Mouse (Mus musculus): Measurements from ENCODE around the gene Ccdc28b.

Gene Ccdc28b

DNA sequence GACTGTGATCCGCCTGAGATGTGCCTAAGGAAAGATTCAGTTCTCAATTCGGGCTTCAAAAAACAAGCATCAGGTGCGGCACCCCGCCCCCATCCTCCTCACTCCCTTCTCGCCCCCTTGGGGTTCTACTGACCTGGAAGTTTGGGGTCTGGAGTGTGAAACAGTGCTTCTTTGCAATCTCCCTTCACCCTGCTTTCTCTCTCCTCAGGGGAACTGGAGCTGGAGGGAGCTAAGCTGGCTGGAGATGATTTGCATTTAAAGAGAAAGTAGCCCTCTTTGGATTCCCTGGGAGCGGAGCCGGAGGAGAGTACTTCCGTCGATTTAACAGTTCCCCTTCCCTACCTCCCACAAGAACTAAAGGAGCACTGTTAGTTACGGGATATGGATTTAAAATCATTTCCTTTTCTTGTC lies at the start of gene Ccdc28b:
Gene Ccdc28b (minus strand): TSS at position 267 of the 411 bp plus-strand sequence.
- no peak for DNase-seq (ENCODE audit: low read depth)

DNA sequence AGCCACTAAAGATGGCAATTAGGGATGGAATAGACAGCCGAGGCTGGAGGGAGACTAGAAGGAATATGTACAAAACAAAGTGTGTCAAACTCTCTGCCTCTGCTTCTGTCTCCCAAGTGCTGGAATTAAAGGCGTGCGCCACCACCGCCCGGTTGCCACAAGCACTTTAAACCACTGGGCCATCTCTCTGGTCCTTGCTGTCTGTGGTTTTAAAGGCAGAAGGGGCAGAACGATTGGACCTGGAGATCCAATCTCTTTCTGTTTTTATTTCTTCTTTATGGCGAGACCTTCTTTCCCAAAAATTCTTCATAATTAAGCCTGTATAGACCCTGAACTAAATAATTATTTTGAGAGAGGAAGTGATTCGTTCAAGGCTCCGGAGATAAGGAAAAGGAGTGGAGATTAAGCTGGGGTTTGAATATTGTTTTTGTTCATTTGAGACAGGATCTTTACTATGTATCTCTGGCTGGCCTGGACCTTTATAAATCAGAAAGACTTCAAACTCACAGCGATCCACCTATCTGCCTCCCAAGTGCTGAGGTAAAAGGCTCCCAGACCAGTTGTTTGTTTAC lies 49.2 kb upstream of the Ccdc28b start:
- DNase-seq (ENCODE audit: low read depth) = peak; percentile 20

DNA sequence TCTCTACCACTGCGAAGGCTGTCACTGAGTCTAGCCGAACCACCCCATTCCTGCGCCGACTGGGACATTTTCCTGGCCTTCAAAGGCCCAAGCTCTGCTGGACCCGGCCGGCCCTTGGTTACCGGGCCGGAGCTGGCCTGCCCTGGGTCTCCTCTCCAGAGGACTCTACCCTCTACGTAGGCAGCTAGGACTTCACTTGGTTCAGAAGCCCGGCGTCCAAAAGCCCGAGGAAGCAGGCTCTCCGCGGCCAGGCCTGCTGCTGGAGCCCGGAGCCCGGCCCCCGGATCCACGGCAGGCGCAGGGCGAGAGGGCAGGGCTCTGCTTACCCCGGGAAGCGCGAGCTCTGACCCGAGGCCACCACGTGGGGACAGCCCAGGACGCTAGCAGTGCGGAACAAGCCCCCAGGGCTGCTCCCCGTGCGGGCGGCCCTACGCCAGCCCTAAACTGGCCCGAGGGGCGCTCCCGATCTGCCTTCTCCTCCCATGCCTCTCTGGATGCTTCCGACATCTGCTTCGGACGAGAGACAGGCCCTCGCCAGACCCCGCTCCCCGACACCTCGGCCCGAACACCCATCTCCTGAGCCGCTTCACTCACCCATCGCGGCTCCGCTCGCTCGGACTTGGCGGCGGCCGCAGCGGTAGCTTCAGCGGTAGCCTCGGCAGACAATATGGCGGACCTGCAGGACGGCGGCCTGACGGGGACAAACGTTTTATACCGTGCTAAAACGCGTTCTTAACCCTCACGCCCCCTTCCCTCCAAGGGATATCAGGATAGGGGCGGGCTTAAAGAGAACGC lies 48.5 kb upstream of the Ccdc28b start, which contains the start of gene Kpna6:
Gene Kpna6 (minus strand): TSS at position 685 of the 795 bp plus-strand sequence.
- peak; percentile 85 for DNase-seq (ENCODE audit: low read depth)

DNA sequence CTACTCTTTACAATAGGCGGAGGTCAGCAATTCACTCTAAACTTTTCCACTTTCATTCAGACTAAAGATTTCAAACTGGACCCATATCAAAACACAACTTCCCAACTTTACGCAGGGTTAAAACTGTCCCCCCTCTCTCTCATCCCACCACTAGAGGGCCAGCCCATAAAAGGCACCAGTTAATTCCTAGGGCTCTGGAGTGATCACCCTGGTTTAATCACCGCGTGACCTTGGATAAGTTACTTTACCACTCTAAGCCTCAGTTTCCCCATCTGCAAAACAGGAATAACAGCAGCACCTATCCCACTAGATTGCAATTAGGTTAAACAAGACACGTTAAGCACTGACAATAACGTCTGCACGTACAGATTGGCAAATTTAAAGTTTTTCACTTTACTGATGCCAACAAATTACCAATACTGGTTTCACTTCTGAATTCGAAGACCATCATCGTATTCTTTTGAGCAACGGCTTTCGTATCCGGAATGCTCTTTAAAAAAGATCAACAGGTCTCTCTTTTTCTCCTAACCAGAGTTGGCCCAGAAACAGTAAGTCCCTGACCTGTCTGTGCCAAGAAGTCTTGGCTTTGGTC lies 47.8 kb upstream of the Ccdc28b start:
- peak; percentile 71 for DNase-seq (ENCODE audit: low read depth)

DNA sequence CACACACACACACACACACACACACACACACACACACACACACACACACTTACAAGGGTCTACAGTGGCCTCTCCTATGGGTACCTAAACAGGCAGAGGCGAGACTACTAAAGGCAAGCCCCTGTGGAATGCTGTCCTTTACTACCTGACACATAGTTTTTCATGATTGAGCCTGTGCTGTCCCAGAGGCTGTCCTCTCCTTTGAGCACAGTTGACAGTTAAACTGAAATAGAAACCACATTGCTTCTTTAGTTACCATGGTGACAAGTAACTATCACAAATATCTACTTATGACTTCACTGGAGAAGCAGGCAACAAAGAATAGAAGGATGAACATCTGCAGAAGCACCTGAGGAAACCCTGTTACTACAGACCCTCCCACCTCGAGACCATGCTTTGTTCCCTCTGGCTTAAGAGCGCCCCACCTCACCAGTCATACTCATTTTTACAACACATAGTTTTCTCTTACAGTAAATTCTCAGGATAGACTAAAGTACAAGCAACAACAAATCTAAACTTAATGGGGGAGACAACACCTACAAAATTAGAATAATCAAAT lies 38.6 kb upstream of the Ccdc28b start:
- DNase-seq (ENCODE audit: low read depth) = no peak

DNA sequence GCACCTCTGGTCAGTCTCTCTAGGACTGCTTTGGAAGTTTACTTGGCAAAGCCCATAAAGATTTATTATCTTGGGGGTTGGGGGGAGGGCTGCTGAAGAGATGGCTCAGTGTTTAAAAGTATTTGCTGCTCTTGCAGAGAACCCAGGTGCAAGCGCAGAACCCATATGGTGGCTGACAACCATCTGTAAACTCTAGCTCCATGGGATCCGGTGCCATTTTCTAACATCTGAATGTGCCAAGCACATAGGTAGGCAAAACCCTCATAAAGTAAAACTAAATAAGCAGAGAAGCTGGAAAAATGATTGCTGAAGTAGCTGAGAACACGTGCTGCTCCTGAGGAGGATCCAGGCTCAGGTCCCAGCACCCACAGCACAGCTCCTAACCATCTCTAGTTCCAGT lies 37.8 kb upstream of the Ccdc28b start:
- DNase-seq (ENCODE audit: low read depth) = no peak

DNA sequence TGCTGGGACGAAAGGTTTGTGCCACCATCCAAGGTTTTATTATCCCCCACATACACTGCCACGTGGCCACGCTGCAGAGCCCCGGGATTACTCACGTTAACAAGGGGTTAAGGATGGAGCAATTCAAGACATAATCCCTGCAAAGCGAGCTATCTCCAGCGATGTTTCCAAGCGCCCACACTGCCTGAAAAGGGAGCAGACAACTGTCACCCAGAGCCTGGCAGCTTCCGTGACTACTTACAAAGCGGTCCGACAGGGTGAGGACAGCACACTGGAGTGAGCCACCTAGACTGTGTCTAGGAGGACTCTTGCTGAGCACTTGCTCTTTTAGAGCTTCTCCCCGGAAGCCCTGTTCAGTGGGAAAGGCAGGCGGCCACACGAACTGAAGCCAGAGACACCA lies 31.0 kb upstream of the Ccdc28b start:
- no peak for DNase-seq (ENCODE audit: low read depth)

DNA sequence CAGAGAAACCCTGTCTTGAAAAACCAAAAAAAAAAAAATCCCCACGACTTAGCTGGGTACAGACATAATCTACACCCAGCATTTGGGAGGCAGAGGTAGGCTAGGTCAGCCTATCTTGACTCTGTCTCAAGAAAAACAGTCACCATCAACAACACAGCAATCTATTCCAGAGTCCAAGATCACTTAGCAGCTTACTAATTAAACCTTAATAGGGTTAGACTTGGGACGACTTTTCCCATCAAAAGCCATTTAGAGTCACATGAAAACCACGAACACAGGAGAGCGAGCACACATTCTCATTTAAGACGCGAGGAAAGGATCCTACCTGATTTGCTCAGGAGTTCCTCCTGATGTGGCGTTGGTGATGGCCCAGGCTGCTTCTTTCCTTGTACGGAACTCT lies 26.6 kb upstream of the Ccdc28b start:
- DNase-seq (ENCODE audit: low read depth) = no peak

DNA sequence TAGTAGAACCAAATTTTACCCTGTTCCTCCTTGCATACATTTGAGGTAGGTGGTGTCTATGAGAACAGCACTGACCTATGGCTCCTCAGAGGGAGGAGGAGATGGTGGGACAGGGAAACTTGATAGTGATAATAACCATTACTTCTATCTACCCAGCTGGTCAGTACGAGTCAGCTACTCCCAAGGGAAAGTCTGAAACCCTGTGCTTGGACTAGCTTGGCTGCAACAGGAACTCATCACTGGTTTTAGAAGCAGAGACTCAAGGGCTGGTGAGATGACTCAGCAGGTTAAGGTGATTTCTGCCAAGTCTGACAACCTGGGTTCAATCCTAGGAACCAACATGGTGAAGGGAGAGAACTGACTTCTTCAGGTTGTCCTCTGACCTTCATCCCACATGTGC lies 24.9 kb upstream of the Ccdc28b start:
- DNase-seq (ENCODE audit: low read depth) = no peak

DNA sequence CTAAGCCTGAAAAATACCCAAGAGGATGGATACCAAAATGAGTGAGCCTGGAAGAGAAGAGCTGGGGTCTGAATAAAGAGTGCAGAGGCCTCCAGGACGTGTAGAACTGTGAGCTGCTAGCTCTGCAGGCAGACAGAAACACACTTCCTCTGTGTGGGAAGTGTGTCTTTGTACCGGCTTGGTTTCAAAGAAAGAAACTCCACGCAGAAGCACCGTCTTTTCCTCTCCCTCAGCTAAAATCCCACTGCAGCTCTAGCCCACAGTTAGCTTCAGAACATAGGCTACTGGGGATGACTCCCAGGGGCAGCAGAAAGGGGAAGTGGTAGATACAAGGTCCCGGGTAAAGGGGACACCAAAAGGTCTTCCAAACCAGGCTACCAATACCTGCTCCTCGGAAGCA lies 21.5 kb upstream of the Ccdc28b start:
- peak; percentile 28 for DNase-seq (ENCODE audit: low read depth)

DNA sequence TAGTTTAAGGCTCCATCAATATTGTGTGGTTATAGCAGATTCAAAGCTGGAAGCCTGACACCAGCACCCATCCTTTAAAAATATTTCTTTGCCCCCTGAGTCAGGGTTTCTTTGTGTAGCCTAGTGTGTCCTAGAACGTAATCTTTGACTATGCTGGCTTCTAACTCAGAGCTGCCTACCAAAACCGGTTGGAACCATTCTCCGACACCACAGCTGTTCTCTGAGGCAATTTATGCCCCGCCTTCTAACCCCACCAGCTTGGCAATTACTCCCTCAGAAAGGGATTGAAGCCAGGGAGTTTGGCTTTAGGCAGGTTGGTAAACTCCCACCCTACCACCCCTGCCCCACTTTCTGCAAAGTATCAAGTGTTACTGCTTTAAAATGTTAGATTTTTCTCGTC lies 18.0 kb upstream of the Ccdc28b start:
- no peak for DNase-seq (ENCODE audit: low read depth)

DNA sequence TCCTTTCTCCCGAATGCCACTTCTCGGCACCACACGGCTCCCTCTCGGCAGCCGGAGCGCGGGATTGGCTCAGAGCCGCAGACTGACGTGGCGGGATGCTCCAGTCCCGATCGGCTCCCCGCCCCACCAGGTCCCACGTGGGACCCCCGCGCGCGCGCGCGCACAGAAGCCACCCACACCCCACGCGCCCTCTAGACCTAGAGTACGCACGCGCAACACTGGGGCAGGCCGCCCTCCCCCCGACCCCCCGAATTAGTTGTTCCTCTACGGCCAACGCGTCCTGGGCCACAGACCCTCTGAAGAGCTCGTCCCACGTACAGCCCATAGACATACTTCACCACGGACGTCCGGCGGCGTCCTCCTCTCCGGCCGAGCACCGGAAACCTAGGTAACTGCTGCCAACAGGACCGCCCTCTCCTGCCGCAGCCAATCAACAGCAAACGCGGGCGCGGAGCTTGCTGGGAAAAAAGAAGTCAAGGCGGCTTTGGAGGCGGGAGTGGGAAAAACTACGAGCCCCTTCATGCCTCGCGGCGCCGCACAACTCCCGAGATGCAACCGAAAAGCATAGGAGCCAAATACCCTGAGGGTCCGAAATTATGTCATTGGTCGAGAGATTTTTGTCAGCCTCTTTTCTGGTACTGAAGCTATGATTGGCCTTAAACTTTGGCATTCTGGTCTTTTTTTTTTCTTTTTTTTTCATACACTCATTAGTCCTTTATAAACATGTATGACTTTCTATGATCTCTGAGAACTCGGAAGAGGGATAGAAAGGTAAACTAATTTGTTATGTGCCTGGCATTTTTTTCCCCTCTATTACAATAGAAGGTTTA lies 17.1 kb upstream of the Ccdc28b start, which contains the start of gene Txlna:
Gene Txlna (minus strand): TSS at position 428 of the 830 bp plus-strand sequence.
- DNase-seq (ENCODE audit: low read depth) = peak; percentile 95

DNA sequence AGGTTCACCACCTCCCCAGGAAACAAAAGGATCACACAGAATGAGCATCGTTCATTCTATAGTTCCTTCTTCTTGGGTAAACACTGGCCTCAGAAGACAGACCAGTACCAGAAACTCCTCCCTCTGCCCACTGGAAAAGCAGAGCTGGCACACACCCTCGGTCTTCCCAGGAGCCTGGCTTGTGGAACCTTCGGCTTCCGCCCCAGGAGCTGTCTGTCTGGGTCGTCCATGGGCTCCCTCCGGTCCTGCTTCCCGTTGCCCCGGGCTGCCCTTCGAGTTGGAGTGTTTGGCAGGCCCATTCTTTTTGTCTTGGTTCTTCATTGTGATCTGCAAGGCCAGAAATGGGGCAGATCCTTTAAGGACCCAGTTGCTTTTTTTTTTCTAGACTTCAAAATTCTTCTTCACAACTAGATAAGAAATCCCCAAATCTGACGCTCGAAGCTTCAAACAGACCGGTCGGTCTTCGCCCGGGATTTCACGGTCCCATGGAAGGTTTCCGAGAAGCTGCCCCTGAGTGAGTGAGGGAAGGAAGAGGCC lies 16.4 kb upstream of the Ccdc28b start:
- DNase-seq (ENCODE audit: low read depth) = no peak

DNA sequence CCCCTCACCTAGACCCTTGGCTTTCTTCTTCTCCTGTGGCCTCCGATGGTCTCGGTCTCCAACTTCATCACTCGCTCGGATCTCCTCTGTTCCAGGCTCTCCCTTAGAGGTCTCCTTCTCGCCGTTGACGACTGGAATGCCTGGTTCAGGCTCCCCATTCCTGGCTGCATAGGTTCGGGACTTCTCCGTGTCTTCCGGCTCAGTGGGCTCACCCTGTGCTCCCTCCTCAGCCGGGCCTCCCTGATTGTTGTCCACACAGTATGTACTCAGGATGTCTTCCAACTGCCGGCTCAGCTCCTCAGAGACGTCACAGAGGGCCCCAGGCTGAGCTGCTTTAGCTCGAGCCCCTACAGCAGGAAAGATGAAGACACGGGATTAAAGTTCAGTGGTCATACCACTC lies 15.5 kb upstream of the Ccdc28b start:
- no peak for DNase-seq (ENCODE audit: low read depth)

DNA sequence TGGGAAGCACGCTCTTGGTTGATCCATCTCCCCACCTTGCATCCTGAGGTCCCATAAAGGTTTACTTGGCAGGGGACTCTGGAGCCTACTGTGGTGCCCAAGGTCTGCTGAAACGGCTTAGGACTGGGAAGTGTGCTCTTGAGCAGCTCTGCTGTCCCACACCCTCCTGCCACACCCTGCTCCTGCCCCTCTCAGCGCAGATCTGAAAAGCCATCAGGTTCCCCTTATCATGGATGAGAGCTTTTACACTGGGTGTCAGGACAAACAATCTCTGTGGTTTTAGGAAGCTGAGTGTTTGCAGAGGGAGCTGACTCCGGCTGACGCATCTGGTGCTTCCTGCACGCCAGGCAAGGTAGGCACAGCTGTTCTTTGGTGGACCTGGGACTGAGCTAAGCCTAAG lies 10.1 kb upstream of the Ccdc28b start:
- DNase-seq (ENCODE audit: low read depth) = no peak

DNA sequence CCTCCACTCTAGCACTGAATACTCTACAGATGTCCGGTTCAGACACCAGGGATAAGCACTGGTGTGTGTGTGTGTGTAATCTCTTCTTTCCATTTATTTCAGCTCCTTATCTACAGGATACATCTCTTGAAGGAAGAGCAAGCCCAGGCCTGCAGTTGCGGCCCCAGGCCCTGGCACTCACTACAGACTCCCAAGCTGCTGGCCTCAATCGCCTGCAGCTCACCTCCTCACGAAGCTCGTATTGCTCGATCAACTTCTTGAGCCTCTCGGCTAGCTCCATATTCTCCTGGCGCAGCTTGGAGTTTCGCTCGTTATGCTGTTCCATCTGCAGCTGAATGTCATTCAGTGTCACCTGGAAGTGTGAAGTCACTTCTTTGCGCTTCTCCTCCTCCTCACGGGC lies 8.1 kb upstream of the Ccdc28b start:
- DNase-seq (ENCODE audit: low read depth) = no peak

DNA sequence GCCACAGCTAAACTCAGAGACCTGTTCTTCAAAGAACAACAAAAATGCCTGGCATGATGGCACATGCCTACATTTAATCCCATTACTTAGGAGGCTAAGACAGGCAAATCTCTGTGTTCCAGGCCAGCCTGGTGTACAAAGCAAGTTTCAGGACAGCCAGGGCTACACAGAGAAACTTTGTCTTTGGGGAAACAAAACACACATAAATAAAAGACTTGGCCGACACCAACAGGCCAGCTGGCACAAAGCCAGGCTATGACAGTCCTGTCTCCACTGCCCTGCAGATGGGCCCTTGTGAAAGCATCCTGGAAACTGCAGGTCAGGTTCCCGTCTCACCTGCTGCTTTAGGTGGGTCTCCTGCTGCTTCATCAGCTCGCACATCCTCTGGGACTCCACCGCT lies 7.2 kb upstream of the Ccdc28b start:
- no peak for DNase-seq (ENCODE audit: low read depth)

DNA sequence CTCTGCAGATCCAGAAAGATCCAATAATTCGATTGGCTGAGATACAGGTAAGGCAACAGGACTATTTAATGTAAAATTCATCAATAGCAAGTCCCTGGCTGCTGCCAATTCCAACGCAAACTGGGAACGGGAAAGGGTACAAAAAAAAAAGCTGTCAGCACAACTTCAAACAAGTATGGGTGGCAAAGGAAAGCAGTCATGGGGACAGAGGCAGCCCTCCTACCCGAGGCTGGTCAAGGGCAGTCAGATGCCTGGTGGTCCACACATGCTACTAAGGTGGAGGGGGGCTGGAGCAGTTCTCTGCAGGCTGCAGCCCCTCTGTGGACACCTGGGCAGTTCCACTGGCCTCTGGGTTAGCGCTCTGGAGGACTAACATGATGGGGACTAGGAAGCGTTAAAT lies 2.3 kb upstream of the Ccdc28b start:
- no peak for DNase-seq (ENCODE audit: low read depth)

DNA sequence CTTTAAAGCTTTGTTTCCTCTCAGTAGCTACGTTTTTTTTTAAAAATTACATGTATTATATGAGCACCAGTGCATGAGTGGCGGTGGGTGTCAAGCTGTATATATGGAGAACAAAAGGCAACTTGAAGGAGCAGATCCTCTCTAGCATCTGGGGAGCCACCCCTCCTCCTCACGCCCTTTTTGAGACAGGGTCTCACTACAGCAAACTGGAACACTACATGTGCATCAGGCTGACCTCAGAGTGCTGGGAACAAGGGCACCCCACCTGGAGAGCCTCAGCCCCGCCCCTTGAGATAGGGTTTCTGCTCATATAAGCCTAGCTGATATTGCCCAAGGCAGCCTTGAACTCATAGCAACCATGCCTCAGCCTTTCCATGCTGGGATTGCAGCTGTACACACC lies 1.7 kb upstream of the Ccdc28b start:
- no peak for DNase-seq (ENCODE audit: low read depth)

DNA sequence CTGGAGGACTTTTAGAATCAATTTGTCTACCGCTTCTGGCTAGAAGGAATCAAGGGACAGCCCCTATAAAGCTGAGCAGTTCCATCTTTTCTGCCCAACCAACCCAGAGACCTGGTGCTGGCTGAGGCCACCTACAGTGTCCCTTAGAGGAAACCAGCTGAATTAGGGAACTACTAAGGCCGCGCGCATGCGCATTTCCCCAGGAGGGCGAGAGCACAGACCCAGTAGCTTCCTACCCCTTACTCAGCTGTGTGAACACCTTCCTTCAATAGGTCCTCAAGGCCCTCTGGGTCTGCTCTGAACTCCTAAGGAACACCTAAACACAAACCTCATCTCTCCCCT lies 1.3 kb upstream of the Ccdc28b start:
- peak; percentile 79 for DNase-seq (ENCODE audit: low read depth)

DNA sequence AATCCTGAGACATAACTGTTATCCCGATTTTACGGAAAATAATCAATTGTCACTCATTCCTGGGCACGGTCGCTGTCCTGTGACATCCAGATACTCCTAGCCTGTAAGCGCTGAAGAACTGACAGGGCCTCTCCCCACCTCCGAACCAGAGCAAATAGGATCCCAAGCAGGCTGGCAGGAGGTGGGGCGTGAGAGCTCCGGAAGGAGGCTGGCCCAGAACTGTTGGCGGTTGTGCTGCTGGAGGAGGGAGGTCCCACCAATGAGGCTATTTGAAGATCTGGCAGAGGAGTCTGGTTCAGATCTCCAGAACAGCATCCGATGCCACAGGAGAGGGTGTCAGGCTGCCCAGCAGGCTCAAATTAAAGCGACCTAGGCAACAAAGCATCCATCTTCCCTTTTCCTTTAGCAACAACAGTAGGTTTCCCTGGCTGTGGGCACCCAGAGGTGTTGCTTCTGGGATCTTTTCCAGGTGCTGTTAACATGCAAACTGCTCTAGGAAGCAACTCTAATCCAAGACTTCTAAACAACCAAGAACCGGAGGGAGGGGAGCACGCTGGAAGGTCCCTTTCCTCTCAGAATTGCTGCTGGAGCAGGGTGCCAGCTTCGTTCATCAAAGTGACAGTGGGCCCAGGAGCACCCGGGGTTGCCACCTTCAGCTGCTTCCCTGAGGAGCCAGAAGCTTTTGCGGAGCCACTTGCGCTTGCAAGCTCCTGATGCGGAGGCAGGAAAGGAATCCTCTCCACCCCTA lies 708 bp upstream of the Ccdc28b start:
- DNase-seq (ENCODE audit: low read depth) = peak; percentile 94

All from naive thymus-derived CD4-positive, alpha-beta T cell, adult 2 months (primary cell).